Comparison of ENCODE assay signal across 15 mouse cellular contexts in genomic region chr2:163195106-163195833, GRCm38 (mm10). TPM values are rescaled to one million over a fixed set of nuclear protein-coding genes. Genes with fewer than 3 reads are reported as not detected.
A peak's percentile ranks its signal among the peaks of the same experiment; 100 is the strongest.
DNase-seq lines count a peak whose midpoint lies in the region; ATAC-seq and TF ChIP-seq lines count a peak whose summit lies in the region.
"Had no signal": no experiment of that assay in that cellular context is flagged by ENCODE, and none has a peak within 500 bp of the region (broad histone marks: within the 10 kb centered on the region; RNA-seq: fewer than 3 reads in every experiment).

No protein-coding gene starts in this region.

- H3K27me3 ChIP-seq in hindbrain, embryonic 10.5 days (ENCODE audit: insufficient read depth, poor library complexity, severe bottlenecking): peaks cover 38% of the 10 kb centered on the region
- no peaks in the 10 kb centered on the region for H3K27me3 ChIP-seq in hindbrain, postnatal 0 days (ENCODE audit: insufficient read depth, low read length)
- 0 out of 2 replicates have a peak, but pooled peaks cover 2% of the 10 kb centered on the region for H3K27me3 ChIP-seq in embryonic facial prominence, embryonic 12.5 days
- H3K27me3 ChIP-seq in limb, embryonic 12.5 days: peaks cover 14% of the 10 kb centered on the region
- H3K27me3 ChIP-seq: heart, embryonic 13.5 days had no signal

- H3K27ac ChIP-seq in hindbrain, embryonic 10.5 days: peak overlapping the region; percentile 92
- H3K27ac ChIP-seq in hindbrain, postnatal 0 days: no peak overlapping the region
- H3K27ac ChIP-seq in embryonic facial prominence, embryonic 12.5 days: 0 out of 2 replicates have a peak overlapping the region, but pooled peaks have one; percentile 14
- no peak overlapping the region for H3K27ac ChIP-seq in limb, embryonic 12.5 days
- H3K27ac ChIP-seq: heart, embryonic 13.5 days; hindbrain, embryonic 15.5 days; limb, embryonic 13.5 days; liver, embryonic 15.5 days had no signal

- no peaks in the 10 kb centered on the region for H3K36me3 ChIP-seq in hindbrain, embryonic 10.5 days
- no peaks in the 10 kb centered on the region for H3K36me3 ChIP-seq in hindbrain, postnatal 0 days (ENCODE audit: insufficient read depth, low read length)
- H3K36me3 ChIP-seq in embryonic facial prominence, embryonic 12.5 days: no peaks in the 10 kb centered on the region
- no peaks in the 10 kb centered on the region for H3K36me3 ChIP-seq in limb, embryonic 12.5 days
- H3K36me3 ChIP-seq: heart, embryonic 13.5 days; hindbrain, embryonic 15.5 days; limb, embryonic 13.5 days; liver, embryonic 15.5 days had no signal

- H3K4me2 ChIP-seq in hindbrain, postnatal 0 days (ENCODE audit: low read depth, low read length): no peak overlapping the region
- no peak overlapping the region for H3K4me2 ChIP-seq in embryonic facial prominence, embryonic 12.5 days (replicated peaks)
- no peak overlapping the region for H3K4me2 ChIP-seq in limb, embryonic 12.5 days
- H3K4me2 ChIP-seq: heart, embryonic 13.5 days; hindbrain, embryonic 15.5 days; limb, embryonic 13.5 days; liver, embryonic 15.5 days had no signal

- 10% methylated on average over 6 of the region's 6 CpGs for WGBS in hindbrain, embryonic 10.5 days
- WGBS in hindbrain, postnatal 0 days: 33% methylated on average over 6 of the region's 6 CpGs
- 16% methylated on average over 6 of the region's 6 CpGs for WGBS in embryonic facial prominence, embryonic 12.5 days
- WGBS in limb, embryonic 12.5 days: 55% methylated on average over 6 of the region's 6 CpGs

- H3K4me1 ChIP-seq in hindbrain, embryonic 10.5 days (replicated peaks): peaks cover 81% of the 10 kb centered on the region
- H3K4me1 ChIP-seq in hindbrain, postnatal 0 days (ENCODE audit: insufficient read depth, low read length): peaks cover 9% of the 10 kb centered on the region
- peaks cover 23% of the 10 kb centered on the region for H3K4me1 ChIP-seq in embryonic facial prominence, embryonic 12.5 days
- peaks cover 36% of the 10 kb centered on the region for H3K4me1 ChIP-seq in limb, embryonic 12.5 days (replicated peaks)
- H3K4me1 ChIP-seq: liver, embryonic 15.5 days had no signal

- peak; percentile 58 for DNase-seq in hindbrain, embryonic 10.5 days (ENCODE audit: low spot score)
- no peak for DNase-seq in hindbrain, postnatal 0 days (ENCODE audit: low spot score)
- DNase-seq in embryo, embryonic 10 days (ENCODE audit: low spot score): peak; percentile 57
- no peak for DNase-seq in layer of hippocampus, postnatal 10 days (ENCODE audit: low spot score in 2 of 2)
- no peak for DNase-seq in heart, adult 18-20 months
- no peak for DNase-seq in retina, embryonic 14.5 days (ENCODE audit: low spot score)
- DNase-seq: cerebellum, postnatal 36 days; thymus, adult 18-20 months had no signal

- H3K9me3 ChIP-seq in hindbrain, embryonic 10.5 days: no peaks in the 10 kb centered on the region
- H3K9me3 ChIP-seq in hindbrain, postnatal 0 days (ENCODE audit: low read length): no peaks in the 10 kb centered on the region
- H3K9me3 ChIP-seq in embryonic facial prominence, embryonic 12.5 days: no peaks in the 10 kb centered on the region
- H3K9me3 ChIP-seq in limb, embryonic 12.5 days: no peaks in the 10 kb centered on the region
- H3K9me3 ChIP-seq: heart, embryonic 13.5 days; hindbrain, embryonic 15.5 days; limb, embryonic 13.5 days; liver, embryonic 15.5 days had no signal

- peak overlapping the region; percentile 29 for H3K4me3 ChIP-seq in hindbrain, embryonic 10.5 days
- H3K4me3 ChIP-seq in hindbrain, postnatal 0 days (ENCODE audit: low read length): no peak overlapping the region
- no peak overlapping the region for H3K4me3 ChIP-seq in embryonic facial prominence, embryonic 12.5 days
- no peak overlapping the region for H3K4me3 ChIP-seq in limb, embryonic 12.5 days (replicated peaks)
- H3K4me3 ChIP-seq: heart, embryonic 13.5 days; hindbrain, embryonic 15.5 days; limb, embryonic 13.5 days; liver, embryonic 15.5 days had no signal

- ATAC-seq in hindbrain, postnatal 0 days: no peak
- ATAC-seq in embryonic facial prominence, embryonic 12.5 days (ENCODE audit: insufficient number of reproducible peaks, insufficient read depth, low FRiP score, low TSS enrichment): no peak
- ATAC-seq in limb, embryonic 12.5 days (ENCODE audit: insufficient number of reproducible peaks, insufficient read depth, low FRiP score, low TSS enrichment, low read depth): no peak
- ATAC-seq: Patski had no signal

- no peak overlapping the region for H3K9ac ChIP-seq in hindbrain, postnatal 0 days (replicated peaks; ENCODE audit: low read length)
- no peak overlapping the region for H3K9ac ChIP-seq in embryonic facial prominence, embryonic 12.5 days
- H3K9ac ChIP-seq in limb, embryonic 12.5 days (replicated peaks): 0 out of 2 replicates have a peak overlapping the region, but pooled peaks have one; percentile 9
- H3K9ac ChIP-seq: heart, embryonic 13.5 days; hindbrain, embryonic 15.5 days; limb, embryonic 13.5 days; liver, embryonic 15.5 days had no signal

- no peak for TF ChIP-seq CTCF in hindbrain, postnatal 0 days (IDR thresholded peaks at IDR 0.05; ENCODE audit: low read depth)

RNA-seq across cellular contexts. Expression of gene Tox2, which starts 7.7 kb away (rescaled TPM):
- 29.6 and 29.8 TPM in 2 replicates for polyA plus RNA-seq in hindbrain, embryonic 10.5 days (2016; fragmentation: Nextera tagmentation; extraction: Ambion mirVana)
- 4.3 and 5.0 TPM in 2 replicates for total RNA-seq in hindbrain, postnatal 0 days (2014; rRNA removed)
- 15.2 and 19.1 TPM in 2 replicates for polyA plus RNA-seq in hindbrain, postnatal 0 days (2015; fragmentation: Nextera tagmentation; extraction: Ambion mirVana)
- polyA plus RNA-seq in embryonic facial prominence, embryonic 12.5 days (2016; fragmentation: Nextera tagmentation; extraction: Ambion mirVana): 5.2 and 6.1 TPM in 2 replicates
- 0.92 and 1.7 TPM in 2 replicates for polyA plus RNA-seq in limb, embryonic 12.5 days (2016; fragmentation: Nextera tagmentation; extraction: Ambion mirVana)
- 10 to 100 TPM; 24.3 to 24.4 TPM for total RNA-seq in layer of hippocampus, postnatal 10 days (2021)
- 1 to 10 TPM; 1.1 to 1.2 TPM for total RNA-seq in heart, adult 18-20 months (2021)
- polyA plus RNA-seq: Patski had no signal

Comparison
In these comparisons a context has a peak if more than half of its experiments do, and no peak if none do; other contexts are left out.
1. DNase-seq: peak in hindbrain, embryonic 10.5 days (single experiment) and embryo, embryonic 10 days (single experiment); none in hindbrain, postnatal 0 days (single experiment), layer of hippocampus, postnatal 10 days (0 of 2), heart, adult 18-20 months (0 of 2) and retina, embryonic 14.5 days (single experiment).
2. H3K27ac ChIP-seq: peak in hindbrain, embryonic 10.5 days (single experiment) and embryonic facial prominence, embryonic 12.5 days (single experiment); none in hindbrain, postnatal 0 days (single experiment) and limb, embryonic 12.5 days (single experiment).